Mouse (Mus musculus) ES-E14 (cell line): ENCODE measurements around the gene Wnk2.

Experiments used
- CHD2 ChIP-seq: IDR thresholded peaks from 2 replicates; pipeline ENCODE4 v1.6.1; 2014; ENCODE audit warnings: mild to moderate bottlenecking, low read depth, low read length, inconsistent platforms
- HCFC1 ChIP-seq: IDR thresholded peaks from 2 replicates; pipeline ENCODE4 v1.6.1; 2012; ENCODE audit warnings: low read length, inconsistent platforms, borderline replicate concordance; ENCODE audit not compliant: insufficient read depth
- ZC3H11A ChIP-seq: IDR thresholded peaks from 2 replicates; pipeline ENCODE4 v1.6.1; 2012; ENCODE audit warnings: low read depth, mild to moderate bottlenecking, inconsistent platforms, low read length, borderline replicate concordance

- TF ChIP-seq CHD2, result no peak
- TF ChIP-seq HCFC1, result no peak
- TF ChIP-seq ZC3H11A, result no peak
Measured at GRCm38 (mm10) chr13:49090176-49090575, 57.6 kb downstream of the Wnk2 start.
